Mouse (Mus musculus) neural tube, embryonic 15.5 days (tissue): ENCODE results near the gene Prkg2. TPM values are rescaled to one million over a fixed set of nuclear protein-coding genes. Genes with fewer than 3 reads are reported as not detected.

Experiments
- ATAC-seq: fragments of 200-750 bp; cut with Nextera tagmentation; 2 replicates; pipeline ENCODE4 v1.8.0; 2017; ENCODE audit warnings: mild to moderate bottlenecking, moderate TSS enrichment, moderate library complexity; ENCODE audit not compliant: low FRiP score
- H3K27ac ChIP-seq: fragments of 300-500 bp; sonication (generic); replicated peaks from 2 replicates; pipeline ENCODE4 v1.5.1; 2015; ENCODE audit warnings: mild to moderate bottlenecking, inconsistent platforms
- H3K27me3 ChIP-seq: fragments of 300-500 bp; sonication (generic); replicated peaks from 2 replicates; pipeline ENCODE4 v1.6.1; 2015; ENCODE audit warnings: inconsistent platforms
- H3K36me3 ChIP-seq: fragments of 300-500 bp; sonication (generic); 2 replicates; pipeline ENCODE4 v1.6.1; 2015; ENCODE audit warnings: inconsistent platforms
- H3K4me1 ChIP-seq: fragments of 300-500 bp; sonication (generic); 2 replicates; pipeline ENCODE4 v1.6.1; 2015; ENCODE audit warnings: inconsistent platforms
- H3K4me2 ChIP-seq: fragments of 300-500 bp; sonication (generic); 2 replicates; pipeline ENCODE4 v1.6.1; 2015; ENCODE audit warnings: inconsistent platforms, mild to moderate bottlenecking, moderate library complexity
- H3K4me3 ChIP-seq: fragments of 300-500 bp; sonication (generic); replicated peaks from 2 replicates; pipeline ENCODE4 v1.5.1; 2015; ENCODE audit warnings: mild to moderate bottlenecking, inconsistent platforms
- H3K9ac ChIP-seq: fragments of 300-500 bp; sonication (generic); replicated peaks from 2 replicates; pipeline ENCODE4 v1.6.1; 2015; ENCODE audit warnings: mild to moderate bottlenecking, inconsistent platforms
- H3K9me3 ChIP-seq: fragments of 300-500 bp; sonication (generic); replicated peaks from 2 replicates; pipeline ENCODE4 v1.6.1; 2016; ENCODE audit warnings: inconsistent platforms
- WGBS: fragments of 180-500 bp; shearing (Covaris S2); methylation state at CpG from one replicate; pipeline ENCODE4 v1.1.7; 2015; ENCODE audit warnings: mixed read lengths; 5-methylcytosine and 5-hydroxymethylcytosine counted together
- polyA plus RNA-seq: library from polyadenylated mRNA; unstranded; fragments of >200 nt; fragmentation: Nextera tagmentation; extraction: Ambion mirVana; gene quantifications from 2 replicates; pipeline ENCODE4 v1.2.1, GENCODE M21; 2015

Gene Prkg2
- polyA plus RNA-seq, 1 experiment from 2014 or later, result 1.8 TPM

GRCm38 (mm10) chr5:98890544-98891050 is 146.6 kb downstream of the Prkg2 start:
- WGBS, result 91% methylated on average over 2 of the region's 2 CpGs
- ATAC-seq, result no peak

GRCm38 (mm10) chr5:98882096-98882495 is 155.1 kb downstream of the Prkg2 start:
- no peak overlapping the region for H3K4me3 ChIP-seq
- ATAC-seq, result no peak
- H3K9ac ChIP-seq, result no peak overlapping the region
- no peaks in the 10 kb centered on the region for H3K4me1 ChIP-seq
- H3K27ac ChIP-seq, result no peak overlapping the region
- H3K36me3 ChIP-seq, result no peaks in the 10 kb centered on the region
- WGBS, result 69% methylated on average over 3 of the region's 3 CpGs
- H3K9me3 ChIP-seq, result no peaks in the 10 kb centered on the region
- H3K27me3 ChIP-seq, result no peaks in the 10 kb centered on the region
- H3K4me2 ChIP-seq, result no peak overlapping the region

More at GRCm38 (mm10) chr5:98890544-98891050, 146.6 kb downstream of the Prkg2 start:
- no peak overlapping the region for H3K4me3 ChIP-seq
- no peak overlapping the region for H3K4me2 ChIP-seq
- H3K9ac ChIP-seq, result no peak overlapping the region
- no peaks in the 10 kb centered on the region for H3K27me3 ChIP-seq
- no peaks in the 10 kb centered on the region for H3K36me3 ChIP-seq
- no peaks in the 10 kb centered on the region for H3K4me1 ChIP-seq
- no peaks in the 10 kb centered on the region for H3K9me3 ChIP-seq
- H3K27ac ChIP-seq, result no peak overlapping the region

Other genes with a start within 250 kb of the Prkg2 start
- gene Bmp3, start 182.9 kb downstream of the Prkg2 start, polyA plus RNA-seq, result 1.7 and 1.9 TPM in 2 replicates